Mouse (Mus musculus) kidney, postnatal 14 days (tissue): ENCODE measurements around the gene Olfr1378.

ENCODE experiments used
- DNase-seq: peaks from one replicate; pipeline ENCODE4 v3.0.0; 2022; ENCODE audit warnings: mixed read lengths

Gene Olfr1378

GRCm38 (mm10) chr11:50966230-50966629 is at the start of gene Olfr1378:
Gene Olfr1378, plus strand, starts transcription at chr11:50966530.
- no peak for DNase-seq

GRCm38 (mm10) chr11:50930469-50931014 is 35.8 kb upstream of the Olfr1378 start:
- no peak for DNase-seq

GRCm38 (mm10) chr11:50931021-50931420 is 35.3 kb upstream of the Olfr1378 start:
- no peak for DNase-seq

- DNase-seq = peak; percentile 92
These were observed 34.9 kb upstream of the Olfr1378 start, which contains the start of gene Zfp354b for GRCm38 (mm10) chr11:50931451-50931866. Gene Zfp354b, minus strand, starts transcription at chr11:50931633.

GRCm38 (mm10) chr11:50932040-50932439 is 34.3 kb upstream of the Olfr1378 start:
- no peak for DNase-seq

GRCm38 (mm10) chr11:50938435-50938834 is 27.9 kb upstream of the Olfr1378 start:
- no peak for DNase-seq

- DNase-seq = peak; percentile 38
These were observed 26.5 kb upstream of the Olfr1378 start for GRCm38 (mm10) chr11:50939621-50940366.

- no peak for DNase-seq
These were observed 23.9 kb upstream of the Olfr1378 start for GRCm38 (mm10) chr11:50942386-50942785.

GRCm38 (mm10) chr11:50943506-50943905 is 22.8 kb upstream of the Olfr1378 start, which contains the start of gene 4933414I15Rik:
Gene 4933414I15Rik, minus strand, starts transcription at chr11:50943765.
- DNase-seq = no peak

- peak; percentile 24 for DNase-seq
These were observed 14.0 kb upstream of the Olfr1378 start for GRCm38 (mm10) chr11:50952290-50952689.

GRCm38 (mm10) chr11:50953665-50954064 is 12.7 kb upstream of the Olfr1378 start, which contains the start of gene Prop1:
Gene Prop1, minus strand, starts transcription at chr11:50953765.
- DNase-seq = no peak

GRCm38 (mm10) chr11:50964886-50965285 is 1.4 kb upstream of the Olfr1378 start:
- peak; percentile 26 for DNase-seq

- no peak for DNase-seq
These were observed 10.9 kb downstream of the Olfr1378 start for GRCm38 (mm10) chr11:50977216-50977615.

GRCm38 (mm10) chr11:50981667-50982066 is 15.3 kb downstream of the Olfr1378 start, which contains the start of gene Olfr1377:
Gene Olfr1377, plus strand, starts transcription at chr11:50981967.
- DNase-seq = no peak

- no peak for DNase-seq
These were observed 37.0 kb downstream of the Olfr1378 start, which contains the start of gene Olfr51 for GRCm38 (mm10) chr11:51003296-51003695. Gene Olfr51, plus strand, starts transcription at chr11:51003596.

- peak; percentile 63 for DNase-seq
These were observed 45.5 kb downstream of the Olfr1378 start for GRCm38 (mm10) chr11:51011821-51012220.

GRCm38 (mm10) chr11:51013936-51014335 is 47.6 kb downstream of the Olfr1378 start, which contains the start of gene Olfr54:
Gene Olfr54, plus strand, starts transcription at chr11:51014236.
- DNase-seq = no peak

GRCm38 (mm10) chr11:51016341-51016740 is 50.0 kb downstream of the Olfr1378 start:
- no peak for DNase-seq
